Mouse (Mus musculus): Measurements from ENCODE around the gene Exosc7.
A peak's percentile ranks its signal among the peaks of the same experiment; 100 is the strongest.

Exosc7 gene

DNA sequence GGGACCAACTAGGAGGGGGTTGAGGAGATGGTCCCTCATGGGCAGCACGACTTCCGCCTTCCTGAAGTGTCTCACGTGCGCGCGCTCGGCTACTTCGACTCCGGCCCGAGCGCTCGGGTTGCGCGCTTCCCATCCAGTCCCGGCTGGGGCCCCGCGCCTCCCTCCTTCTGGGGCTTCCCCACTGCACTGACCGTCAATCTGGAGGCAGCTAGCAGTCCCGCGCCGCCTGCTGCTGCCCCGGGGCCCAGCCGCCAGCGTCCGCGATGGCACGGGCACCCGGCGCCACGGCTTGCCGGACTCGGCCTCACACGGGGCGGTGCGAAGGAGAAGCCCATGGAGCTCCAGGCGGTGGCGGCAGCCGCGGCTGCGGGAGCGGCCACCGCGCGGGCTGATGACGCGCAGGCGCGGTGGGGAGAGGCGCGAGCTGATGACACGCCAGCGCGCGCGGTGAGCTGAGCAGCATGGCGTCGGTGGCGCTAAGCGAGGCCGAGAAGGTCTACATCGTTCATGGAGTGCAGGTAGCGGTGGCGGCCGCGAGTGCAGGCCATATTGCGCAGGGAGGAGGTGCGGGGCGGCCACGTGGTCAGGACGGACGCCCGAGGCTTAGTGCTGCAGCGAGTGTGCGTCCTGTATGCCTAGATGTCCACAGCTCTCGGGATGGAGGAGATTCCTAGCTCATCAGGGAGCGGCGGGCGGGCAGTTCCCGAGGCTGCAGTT lies at the start of gene Exosc7, which contains the start of gene Zdhhc3:
Gene Exosc7, plus strand, starts transcription at position 411 of the 717 bp plus-strand sequence.
Gene Zdhhc3, minus strand, starts transcription at position 401 of the 717 bp plus-strand sequence.
- DNase-seq (ENCODE audit: low spot score), result peak; percentile 95

DNA sequence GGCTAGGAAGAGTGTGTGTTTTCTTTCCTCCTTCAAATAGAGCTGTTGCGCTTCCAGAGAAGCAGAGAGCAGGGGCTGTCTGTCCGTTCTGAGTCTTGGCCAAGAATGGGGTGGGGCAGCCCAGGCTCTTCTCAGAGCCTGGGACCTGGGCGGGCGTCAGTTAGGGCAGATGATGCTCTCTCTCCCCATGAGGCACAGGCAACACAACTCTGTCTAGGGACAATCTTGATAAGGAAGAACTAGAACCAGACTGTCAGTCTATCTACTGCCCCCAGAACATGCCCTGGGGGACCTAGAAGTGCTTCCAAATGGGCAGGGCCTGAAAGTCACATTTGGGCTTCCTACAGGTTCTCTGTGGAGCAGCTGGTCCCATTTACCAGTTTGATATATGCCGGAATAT lies 33.9 kb upstream of the Exosc7 start:
- DNase-seq (ENCODE audit: low spot score), result no peak

DNA sequence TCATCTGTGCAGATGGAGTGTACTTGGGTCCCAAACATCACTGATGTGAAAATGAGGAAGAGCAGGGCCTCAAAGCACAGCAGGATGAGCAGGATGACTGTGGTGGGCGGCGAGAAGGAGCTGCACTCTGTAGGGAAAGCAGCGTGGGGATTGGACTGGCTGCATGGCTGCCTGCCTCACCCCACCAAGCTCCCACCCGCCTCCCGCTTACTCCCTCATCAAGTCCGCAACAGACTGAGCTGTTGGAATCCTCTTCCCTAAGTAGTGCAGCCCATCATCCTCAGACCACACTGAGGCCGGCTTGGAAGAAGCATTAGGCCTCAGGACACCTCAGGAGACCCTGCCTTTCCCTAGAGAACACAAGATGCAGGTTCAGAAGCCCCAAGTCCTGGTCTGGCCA lies 32.7 kb upstream of the Exosc7 start:
- DNase-seq (ENCODE audit: low spot score), result no peak

DNA sequence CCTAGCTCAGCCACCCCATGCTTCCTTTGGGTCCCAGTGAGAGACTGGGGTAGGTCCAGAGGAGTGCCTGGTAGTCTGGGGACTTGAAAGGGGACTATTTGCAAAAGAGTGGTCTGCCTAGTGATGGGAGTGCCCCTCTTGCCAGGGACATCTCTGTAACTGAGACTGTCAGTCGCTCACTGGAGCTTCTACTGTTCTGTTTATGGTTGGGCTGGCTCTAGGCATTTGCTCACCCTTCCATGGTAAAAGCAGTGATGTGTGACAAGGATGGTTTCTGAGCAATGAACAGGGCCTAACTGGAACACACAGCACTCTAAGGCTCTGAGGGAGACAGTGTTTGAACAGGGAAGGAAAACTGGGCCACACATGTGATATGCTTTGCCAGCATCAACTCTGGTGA lies 32.2 kb upstream of the Exosc7 start:
- DNase-seq (ENCODE audit: low spot score), result no peak

DNA sequence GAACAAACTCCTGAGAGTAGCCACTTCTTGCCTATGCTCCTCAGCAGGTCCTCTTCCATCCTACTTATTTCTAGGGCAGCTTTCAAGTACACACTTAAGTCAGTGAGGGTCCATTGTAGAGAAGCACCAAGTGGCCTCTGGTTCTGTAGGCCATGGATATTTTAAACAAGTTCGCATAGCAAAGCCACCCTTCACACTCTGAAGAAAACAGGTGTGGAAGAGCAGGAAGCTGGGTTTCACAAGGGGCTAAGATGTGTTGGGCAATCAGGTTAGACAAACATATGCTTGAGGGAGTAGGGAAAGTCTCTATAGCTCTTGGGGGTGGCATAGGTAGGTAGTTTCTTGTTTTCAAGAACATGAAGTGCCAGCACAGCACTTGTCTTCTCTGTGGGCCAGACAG lies 27.6 kb upstream of the Exosc7 start:
- DNase-seq (ENCODE audit: low spot score), result no peak

DNA sequence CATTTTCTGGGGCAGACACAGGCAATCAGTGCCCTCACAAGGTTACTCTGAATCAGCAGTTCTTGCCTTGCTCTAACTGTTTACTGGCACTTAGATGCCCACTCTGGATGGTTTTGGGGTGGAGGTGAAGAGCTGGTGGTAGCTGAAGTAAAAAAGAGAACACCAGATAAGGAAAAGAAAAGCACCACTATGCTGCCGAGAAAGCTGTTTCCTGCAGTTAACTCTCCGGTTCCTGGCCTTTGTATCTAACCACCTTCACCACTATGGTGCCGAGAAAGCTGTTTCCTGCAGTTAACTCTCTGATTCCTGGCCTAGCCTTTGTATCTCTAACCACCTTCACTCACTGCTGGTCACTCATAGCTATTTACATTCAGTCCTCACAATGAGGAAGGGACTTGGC lies 25.5 kb upstream of the Exosc7 start:
- no peak for DNase-seq (ENCODE audit: low spot score)

DNA sequence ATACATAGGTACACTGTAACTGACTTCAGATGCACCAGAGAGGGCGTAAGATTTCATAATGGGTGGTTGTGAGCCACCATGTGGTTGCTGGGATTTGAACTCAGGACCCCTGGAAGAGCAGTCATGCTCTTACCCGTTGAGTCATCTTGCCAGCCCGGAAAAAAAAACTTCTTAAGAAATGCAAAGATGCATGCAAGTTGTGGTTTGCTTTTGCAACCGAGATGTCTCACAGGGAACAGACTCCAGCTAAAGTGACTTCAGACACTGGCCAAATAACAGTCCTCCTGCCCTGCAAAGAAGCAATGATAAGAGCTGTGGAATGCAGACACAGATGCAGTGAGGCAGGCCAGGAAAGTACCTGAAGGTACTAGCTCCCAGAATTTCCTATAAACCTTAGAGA lies 22.2 kb upstream of the Exosc7 start:
- DNase-seq (ENCODE audit: low spot score), result no peak

DNA sequence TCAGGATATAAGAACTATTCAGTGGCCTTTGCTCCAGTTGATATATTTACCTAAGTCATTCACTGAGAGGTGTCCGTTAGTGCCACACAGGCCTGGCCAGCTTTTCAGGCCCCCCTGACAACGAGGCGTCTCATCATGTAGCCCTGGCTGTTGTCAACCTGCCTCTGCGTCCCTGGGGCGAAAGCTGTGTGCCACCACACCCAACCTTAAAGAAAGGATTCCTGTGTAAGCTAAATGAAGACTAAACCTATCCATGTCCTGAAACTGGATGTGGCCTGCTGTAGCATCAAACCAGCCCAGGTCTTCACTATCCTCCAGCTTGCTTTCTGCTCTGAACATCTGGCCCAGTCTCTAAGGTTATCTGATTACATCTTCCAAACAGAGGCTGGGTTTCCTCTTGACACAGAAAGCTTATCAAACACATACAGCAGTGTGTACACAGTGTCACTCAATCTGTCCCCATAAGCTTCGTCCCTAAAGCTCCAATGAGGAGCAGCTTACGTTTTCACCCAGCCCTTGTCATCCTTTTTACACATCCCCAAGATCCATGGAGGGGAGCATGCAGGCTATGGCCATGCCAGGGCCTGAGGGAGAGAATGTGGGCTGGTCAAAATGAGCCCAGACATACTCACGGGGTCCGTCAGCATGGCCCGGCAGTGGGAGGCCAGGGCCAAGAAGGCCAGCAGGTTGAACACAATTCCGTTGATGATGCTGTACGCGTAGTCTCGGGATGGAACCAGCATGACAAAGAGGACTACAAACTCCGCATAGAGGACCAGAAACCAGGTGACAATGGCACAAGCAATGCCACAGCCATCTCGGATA lies 13.2 kb upstream of the Exosc7 start:
- no peak for DNase-seq (ENCODE audit: low spot score)

DNA sequence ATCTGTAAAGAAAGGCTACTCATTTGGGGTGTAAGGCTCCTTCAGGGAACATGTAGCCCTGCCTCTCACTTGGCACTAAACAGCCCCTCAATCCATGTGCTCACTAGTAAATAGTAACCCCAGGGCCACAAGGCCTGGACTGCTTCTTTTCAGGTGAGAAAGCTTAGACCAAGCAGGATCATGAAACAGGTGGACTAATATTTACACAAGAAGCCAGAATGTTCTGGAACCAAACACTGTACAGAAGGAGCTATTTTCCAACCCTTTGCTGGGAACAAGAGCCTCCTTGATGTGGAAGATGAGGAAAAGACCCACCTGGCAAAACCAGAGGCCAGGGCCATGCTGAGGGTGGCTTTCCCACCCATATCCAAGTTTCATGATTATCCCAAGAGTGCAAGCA lies 9.6 kb upstream of the Exosc7 start:
- DNase-seq (ENCODE audit: low spot score), result no peak

DNA sequence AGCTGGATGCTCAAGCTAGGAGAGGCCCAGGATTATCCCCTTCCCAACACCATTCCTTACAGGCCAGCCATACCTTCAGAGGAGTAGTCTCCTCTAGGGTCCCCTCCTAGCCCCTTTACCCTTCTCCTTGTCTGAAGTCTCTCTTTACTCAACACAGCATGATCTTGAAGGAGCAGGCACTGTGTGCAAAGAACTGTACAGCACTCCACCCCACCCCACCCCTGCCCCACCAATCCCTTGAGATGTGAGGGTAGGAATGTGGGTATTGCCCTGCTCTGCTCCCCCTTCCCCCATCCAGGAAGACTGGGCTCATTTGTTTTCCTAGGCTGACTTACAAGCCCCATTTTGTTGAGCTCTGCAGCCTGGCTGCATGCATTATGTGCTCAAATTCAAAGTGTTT lies 8.7 kb upstream of the Exosc7 start:
- DNase-seq (ENCODE audit: low spot score), result no peak

DNA sequence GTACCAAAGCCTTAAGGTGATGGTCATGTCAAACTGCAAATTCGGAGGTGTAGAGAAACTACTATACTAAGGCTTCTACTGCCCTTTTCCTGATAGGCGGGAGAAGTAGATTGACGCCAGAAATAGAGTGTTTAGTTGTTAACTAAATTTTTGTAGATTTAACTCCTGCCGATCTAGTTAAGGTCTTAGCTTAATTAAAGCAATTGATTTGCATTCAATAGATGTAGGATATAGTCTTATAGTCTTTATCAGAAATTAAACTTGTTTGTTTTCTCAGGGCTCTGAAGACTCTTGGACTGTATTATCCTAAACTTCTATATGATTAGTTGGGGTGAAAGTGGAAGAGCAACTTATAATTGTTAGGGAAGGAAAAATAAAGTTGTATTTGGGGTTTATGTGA lies 5.8 kb upstream of the Exosc7 start:
- DNase-seq (ENCODE audit: low spot score), result no peak

DNA sequence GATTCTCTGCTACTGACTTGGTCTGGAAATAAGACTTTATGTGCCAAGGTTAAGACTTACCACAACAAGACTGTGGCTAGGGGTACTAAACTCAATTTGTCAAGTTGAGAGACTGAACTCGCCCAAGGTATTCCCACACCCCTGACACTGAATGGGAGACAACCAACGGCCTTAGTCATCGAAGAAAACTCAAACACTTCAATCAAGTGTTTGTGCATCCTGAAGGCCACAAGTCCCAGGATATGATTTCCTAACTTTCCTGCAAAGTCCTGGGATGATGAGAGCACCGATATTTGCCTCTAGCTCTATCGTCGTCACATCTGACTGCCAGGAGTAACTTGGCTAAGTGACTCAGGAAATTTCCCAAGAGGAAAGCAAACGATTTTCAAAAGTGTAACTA lies 3.8 kb upstream of the Exosc7 start:
- no peak for DNase-seq (ENCODE audit: low spot score)

DNA sequence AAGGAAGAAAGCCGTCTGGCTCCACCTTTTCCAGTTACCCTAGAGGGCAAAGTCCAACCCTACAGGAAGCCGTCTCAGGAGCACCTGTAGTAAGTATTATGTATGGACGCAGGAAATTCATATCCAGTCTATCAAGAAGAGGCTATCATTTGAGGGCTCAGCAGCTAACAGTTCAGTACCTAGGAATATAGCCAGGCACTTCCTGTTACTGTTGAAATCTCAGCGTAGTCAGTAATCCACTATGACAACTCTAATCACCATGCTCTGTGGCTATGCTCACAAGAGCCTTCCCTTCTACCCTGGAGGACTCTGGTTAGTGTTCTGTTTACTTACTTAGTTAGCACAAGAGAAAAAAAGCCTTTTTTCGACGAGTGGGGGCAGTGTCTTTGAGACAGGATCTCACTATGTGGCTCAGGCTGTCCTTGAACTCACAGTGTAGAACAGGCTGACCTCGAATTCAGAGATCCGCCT lies 1.2 kb upstream of the Exosc7 start:
- no peak for DNase-seq (ENCODE audit: low spot score)

DNA sequence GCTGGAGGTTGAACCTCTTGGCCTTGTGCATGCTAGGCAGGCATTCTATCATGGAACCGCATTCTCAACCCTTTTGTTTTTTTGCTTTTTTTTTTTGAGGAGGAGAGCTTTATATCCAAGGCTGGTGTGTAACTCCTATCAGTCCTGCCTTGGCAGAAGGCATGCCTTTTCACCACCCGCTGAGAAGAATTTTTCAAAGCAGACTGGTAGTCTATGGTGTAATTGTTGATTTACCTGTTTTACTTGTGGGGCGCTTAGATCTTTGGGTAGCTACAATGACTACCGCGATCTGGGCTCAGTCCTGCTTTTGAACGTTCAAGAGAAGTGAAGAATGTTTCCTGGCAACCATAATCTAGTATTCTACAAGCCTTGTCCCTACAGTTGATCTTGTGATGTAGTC lies 916 bp downstream of the Exosc7 start:
- no peak for DNase-seq (ENCODE audit: low spot score)

DNA sequence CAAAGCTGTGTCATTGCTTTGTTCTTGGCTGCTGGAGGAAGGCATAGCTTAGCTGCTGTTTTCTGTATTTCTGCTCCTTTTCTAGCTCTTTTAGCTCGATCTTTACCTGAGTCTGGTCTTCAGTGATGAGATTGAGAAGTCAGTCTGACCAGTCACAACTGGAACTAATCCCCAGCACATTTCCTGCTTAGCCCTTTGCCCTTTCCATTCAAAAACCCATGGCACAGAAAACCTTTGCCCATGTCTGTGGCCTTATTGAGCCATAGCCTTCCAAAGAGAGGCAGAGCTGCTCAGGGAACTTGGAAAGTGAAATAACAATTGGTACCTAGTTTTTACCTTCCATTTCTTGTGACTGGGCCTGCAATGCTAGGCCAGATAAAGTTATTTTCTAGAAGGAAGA lies 2.6 kb downstream of the Exosc7 start:
- DNase-seq (ENCODE audit: low spot score), result no peak

DNA sequence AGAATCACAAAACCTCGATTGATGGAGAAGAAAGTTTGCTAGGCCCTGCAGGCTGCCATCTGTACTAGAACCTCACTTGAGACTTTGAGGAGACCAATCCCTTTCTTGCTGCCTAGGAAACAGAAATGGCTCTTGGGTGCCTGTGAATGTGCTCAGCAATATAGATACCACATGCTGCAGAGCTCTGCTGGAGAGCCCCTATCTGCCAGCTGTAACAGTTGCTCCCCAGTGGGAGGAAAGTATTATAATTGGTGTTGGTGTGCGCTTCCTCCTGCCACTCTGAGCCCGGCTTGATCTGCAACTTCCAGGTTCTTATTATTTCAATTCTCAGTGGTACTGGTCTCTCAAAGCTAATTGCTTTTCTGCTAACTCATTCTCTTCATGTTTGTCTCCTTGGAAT lies 10.0 kb downstream of the Exosc7 start:
- no peak for DNase-seq (ENCODE audit: low spot score)

DNA sequence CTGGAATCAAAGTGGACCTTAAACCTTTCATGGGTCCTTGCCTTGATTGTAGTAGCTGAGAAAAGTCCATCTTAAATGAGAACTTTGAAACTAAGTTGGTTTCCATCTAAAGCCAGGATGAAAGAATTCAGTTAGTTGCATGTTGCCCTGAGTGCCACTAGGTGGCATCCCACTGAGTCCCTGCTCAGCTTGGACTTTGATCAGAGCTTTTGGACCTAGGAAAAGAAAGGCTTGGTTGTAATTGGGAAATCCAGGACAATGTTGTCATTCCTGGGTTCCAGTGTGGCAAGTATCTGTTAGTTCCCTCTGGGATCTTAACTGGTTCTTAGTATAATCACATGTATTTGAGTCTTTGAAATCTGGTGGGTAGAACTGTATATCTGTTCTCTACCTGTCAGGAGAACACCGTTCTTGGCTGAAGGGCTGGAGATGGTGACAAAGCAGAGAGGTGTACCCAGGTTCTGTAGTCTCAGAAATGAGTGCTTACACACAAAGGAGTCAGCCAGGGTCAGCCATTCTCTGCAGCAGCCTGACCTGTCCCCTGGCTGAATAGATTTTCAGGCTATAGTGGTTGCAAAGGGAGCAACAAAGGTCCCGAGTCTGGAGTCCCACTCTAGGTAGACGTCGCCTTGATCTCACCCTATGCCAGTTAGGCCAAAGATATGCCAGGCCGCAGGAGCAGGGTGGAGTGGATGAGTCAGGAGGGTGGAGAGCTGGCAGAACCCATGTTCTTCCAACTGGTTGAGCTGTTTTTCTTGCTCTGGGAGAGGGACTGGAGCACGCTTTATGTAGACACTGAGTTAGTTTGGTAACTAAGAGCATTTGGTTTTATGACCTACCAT lies 10.8 kb downstream of the Exosc7 start:
- peak; percentile 54 for DNase-seq (ENCODE audit: low spot score)

DNA sequence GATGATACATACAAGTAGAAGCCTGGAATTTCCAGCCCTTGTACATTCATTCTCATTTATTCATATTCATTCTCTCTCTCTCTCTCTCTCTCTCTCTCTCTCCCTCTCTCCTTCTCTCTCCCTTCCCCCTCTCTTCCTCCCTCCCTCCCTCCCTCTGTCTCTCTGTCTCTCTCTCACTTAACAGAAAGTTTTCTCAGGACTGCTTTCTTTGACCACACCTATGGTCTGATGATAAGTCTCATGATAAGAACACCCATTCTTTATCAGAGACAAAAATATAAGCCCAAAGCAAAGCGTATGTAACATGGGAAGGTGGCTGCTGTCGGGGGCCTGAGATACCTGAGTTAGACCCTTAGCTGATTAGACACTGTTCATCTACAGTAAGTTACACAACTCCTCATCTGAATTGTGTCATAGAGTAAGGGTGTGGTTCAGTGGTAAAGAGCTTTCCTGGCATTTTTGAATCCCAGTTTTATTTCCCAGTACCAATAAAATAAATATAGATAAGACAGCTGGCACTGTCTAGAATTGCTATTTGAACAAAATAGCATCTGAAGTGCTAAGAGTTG lies 11.5 kb downstream of the Exosc7 start:
- no peak for DNase-seq (ENCODE audit: low spot score)

DNA sequence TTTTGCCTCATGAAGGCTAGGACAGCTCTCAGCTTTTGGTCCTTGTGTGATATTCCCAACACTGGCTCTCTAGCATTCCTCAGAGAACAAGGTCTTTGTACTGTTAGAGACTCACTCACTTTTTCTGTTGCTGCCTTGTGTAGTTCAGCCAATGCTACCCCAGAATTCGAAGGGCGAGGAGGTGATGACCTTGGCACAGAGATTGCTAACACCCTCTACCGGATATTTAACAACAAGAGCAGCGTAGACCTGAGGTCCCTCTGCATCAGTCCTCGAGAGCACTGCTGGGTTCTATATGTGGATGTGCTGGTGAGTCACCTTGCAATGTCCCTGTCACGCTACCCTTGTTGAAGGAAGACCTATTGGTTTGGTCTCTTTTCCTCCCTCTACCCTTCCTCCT lies 14.6 kb downstream of the Exosc7 start:
- no peak for DNase-seq (ENCODE audit: low spot score)

DNA sequence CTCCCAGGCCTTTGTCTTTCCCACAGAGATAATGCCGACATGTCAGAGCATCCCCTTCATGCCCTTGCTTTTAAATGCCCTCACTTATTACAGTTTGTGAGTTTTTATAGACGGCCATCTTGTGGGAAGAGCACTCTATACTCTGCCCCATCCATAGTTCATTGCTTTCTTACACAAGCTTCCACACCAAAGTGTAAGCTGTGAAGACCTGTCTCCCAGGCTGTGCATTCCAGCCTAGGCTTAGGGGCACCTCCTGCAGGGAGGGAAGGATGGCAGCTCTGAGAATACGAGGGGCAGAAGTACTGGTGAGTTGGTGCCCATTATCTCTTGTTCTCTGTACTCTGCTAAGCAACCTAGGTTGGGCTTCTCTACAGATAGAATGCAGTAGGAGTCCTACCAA lies 20.0 kb downstream of the Exosc7 start:
- no peak for DNase-seq (ENCODE audit: low spot score)

DNA sequence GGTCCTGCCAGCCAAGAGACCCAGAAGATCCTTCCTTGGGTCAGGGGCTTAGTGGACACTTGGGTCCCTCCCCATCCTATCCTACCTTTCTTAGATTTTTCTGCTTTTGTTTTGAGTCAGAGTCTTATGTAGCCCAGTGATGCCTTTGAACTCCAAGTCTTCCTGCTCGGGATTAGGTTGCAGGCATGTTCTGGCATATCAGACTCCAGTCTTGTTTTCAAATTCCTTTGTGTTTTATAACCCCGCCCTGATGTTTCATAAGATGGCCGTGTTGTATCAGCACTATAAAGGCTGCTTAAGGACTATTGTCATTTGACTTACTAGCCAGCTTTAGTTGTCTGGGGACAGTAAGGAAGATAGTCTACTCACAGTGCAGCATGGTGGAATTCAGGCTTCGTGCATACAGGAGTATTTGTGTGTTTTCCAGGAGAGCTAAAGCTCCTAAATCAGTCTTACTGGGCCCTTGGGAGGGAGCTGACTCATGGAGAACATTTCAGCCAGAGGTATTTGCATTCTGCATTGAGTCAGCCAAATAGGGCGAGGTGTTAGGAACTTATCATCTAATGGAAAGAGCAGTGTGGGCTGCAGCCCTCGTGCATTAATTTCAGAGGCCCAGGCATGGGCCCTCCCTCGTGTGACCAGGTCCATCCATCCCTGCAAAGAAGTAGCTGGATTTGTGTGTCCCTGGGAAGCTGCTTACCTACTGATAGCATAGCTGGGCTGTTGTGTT lies 24.1 kb downstream of the Exosc7 start:
- DNase-seq (ENCODE audit: low spot score), result no peak

Measured in retina, embryonic 14.5 days (tissue).